ENCODE assay signal across 34 mouse cellular contexts in genomic region chrX:132735536-132735935, GRCm38 (mm10).
"Had no signal": no experiment of that assay in that cellular context is flagged by ENCODE, and none has a peak within 500 bp of the region (broad histone marks: within the 10 kb centered on the region; RNA-seq: fewer than 3 reads in every experiment).

No protein-coding gene starts in this region.

- H3K27ac ChIP-seq: heart, embryonic 10.5 days; heart, embryonic 13.5 days; heart, embryonic 15.5 days; hindbrain, embryonic 10.5 days; hindbrain, embryonic 12.5 days; hindbrain, embryonic 13.5 days; hindbrain, embryonic 14.5 days; hindbrain, embryonic 15.5 days; hindbrain, postnatal 0 days; intestine, embryonic 15.5 days; kidney, embryonic 15.5 days; kidney, postnatal 0 days; layer of hippocampus, adult 2 months; left cerebral cortex, adult 2 months had no signal

- H3K36me3 ChIP-seq: heart, embryonic 10.5 days; heart, embryonic 12.5 days; heart, embryonic 13.5 days; heart, embryonic 15.5 days; hindbrain, embryonic 10.5 days; hindbrain, embryonic 12.5 days; hindbrain, embryonic 13.5 days; hindbrain, embryonic 15.5 days; intestine, embryonic 15.5 days; kidney, embryonic 15.5 days had no signal

- DNase-seq: heart, postnatal 10 days; heart, postnatal 14 days; heart, postnatal 36 days; heart, postnatal 4 days; kidney, adult 11 months; kidney, adult 18-20 months; kidney, adult 2 months; kidney, adult 8-10 months; kidney, postnatal 10 days; kidney, postnatal 14 days; kidney, postnatal 25 days; kidney, postnatal 36 days; kidney, postnatal 4 days; layer of hippocampus, adult 9-11 months; layer of hippocampus, postnatal 36 days had no signal

- H3K9me3 ChIP-seq: heart, embryonic 10.5 days; heart, embryonic 12.5 days; heart, embryonic 13.5 days; heart, embryonic 15.5 days; hindbrain, embryonic 10.5 days; hindbrain, embryonic 12.5 days; hindbrain, embryonic 13.5 days; hindbrain, embryonic 15.5 days; intestine, embryonic 15.5 days; kidney, embryonic 15.5 days had no signal

- H3K4me3 ChIP-seq: heart, embryonic 10.5 days; heart, embryonic 12.5 days; heart, embryonic 13.5 days; heart, embryonic 15.5 days; hindbrain, embryonic 10.5 days; hindbrain, embryonic 12.5 days; hindbrain, embryonic 13.5 days; hindbrain, embryonic 15.5 days; intestine, embryonic 15.5 days; kidney, embryonic 15.5 days; layer of hippocampus, adult 2 months; left cerebral cortex, adult 2 months had no signal

- ATAC-seq: hindbrain, embryonic 16.5 days; hindbrain, postnatal 0 days; inflammation-experienced regulatory T-cells, adult 6 months; intestine, embryonic 15.5 days; intestine, embryonic 16.5 days; intestine, postnatal 0 days had no signal

- H3K9ac ChIP-seq: heart, embryonic 12.5 days; heart, embryonic 13.5 days; heart, embryonic 15.5 days; hindbrain, embryonic 12.5 days; hindbrain, embryonic 13.5 days; hindbrain, embryonic 14.5 days; hindbrain, embryonic 15.5 days; intestine, embryonic 15.5 days; kidney, embryonic 15.5 days had no signal

- H3K4me1 ChIP-seq: heart, embryonic 10.5 days; heart, embryonic 12.5 days; heart, embryonic 13.5 days; heart, embryonic 15.5 days; hindbrain, embryonic 10.5 days; hindbrain, embryonic 12.5 days; hindbrain, embryonic 13.5 days; hindbrain, embryonic 15.5 days; intestine, embryonic 15.5 days; kidney, embryonic 15.5 days had no signal

- H3K27me3 ChIP-seq: heart, embryonic 12.5 days; heart, embryonic 13.5 days; heart, embryonic 15.5 days; hindbrain, embryonic 12.5 days; hindbrain, embryonic 13.5 days; hindbrain, embryonic 15.5 days; intestine, embryonic 15.5 days; kidney, embryonic 15.5 days had no signal
